Mouse (Mus musculus): ENCODE data around the gene Lfng. TPM values are rescaled to one million over a fixed set of nuclear protein-coding genes. Genes with fewer than 3 reads are reported as not detected.
A peak's percentile ranks its signal among the peaks of the same experiment; 100 is the strongest.

The Lfng gene
- polyA plus RNA-seq, 1 experiment from 2014 or later: 7.4 TPM

DNA sequence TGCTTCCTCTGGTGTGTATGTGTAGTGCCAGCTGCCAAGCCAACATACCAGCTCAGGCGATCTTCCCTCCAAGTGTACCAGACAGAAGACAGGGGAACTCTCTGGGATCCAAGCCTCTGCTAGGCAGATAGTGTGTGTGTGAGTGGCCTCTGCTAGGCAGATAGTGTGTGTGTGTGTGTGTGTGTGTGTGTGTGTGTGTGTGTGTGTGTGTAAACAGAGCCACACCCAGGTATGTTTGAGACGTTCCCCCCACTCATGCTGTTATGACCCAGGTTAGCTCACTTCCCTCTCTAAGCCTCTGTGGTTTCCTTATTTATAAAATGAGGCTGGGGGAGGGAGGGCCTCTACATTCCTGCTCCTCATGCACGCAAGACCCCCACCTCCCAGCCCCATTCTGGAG lies 10.7 kb upstream of the Lfng start:
- H3K4me1 ChIP-seq: peaks cover 59% of the 10 kb centered on the region
- no peaks in the 10 kb centered on the region for H3K9me3 ChIP-seq (replicated peaks)
- no peaks in the 10 kb centered on the region for H3K36me3 ChIP-seq
- peak overlapping the region; percentile 89 for H3K27ac ChIP-seq
- 17% methylated on average over 3 of the region's 3 CpGs for whole genome bisulfite sequencing (ENCODE audit: insufficient replicate concordance)
- peak overlapping the region; percentile 61 for H3K9ac ChIP-seq
- peak overlapping the region; percentile 62 for H3K4me2 ChIP-seq
- peaks cover 22% of the 10 kb centered on the region for H3K27me3 ChIP-seq (replicated peaks)
- peak; percentile 75 for ATAC-seq
- peak overlapping the region; percentile 23 for H3K4me3 ChIP-seq

GRCm38 (mm10) chr5:140596927-140597588 lies 10.1 kb upstream of the Lfng start:
- Histone ChIP-seq H3K9me3 (replicated peaks) (no peaks in the 10 kb centered on the region), H3K27me3 (replicated peaks) (peaks cover 29% of the 10 kb centered on the region), H3K36me3 (no peaks in the 10 kb centered on the region), H3K4me3 (peak overlapping the region; percentile 23), H3K9ac (peak overlapping the region; percentile 61), H3K4me2 (peak overlapping the region; percentile 62), H3K4me1 (peaks cover 59% of the 10 kb centered on the region), H3K27ac (peak overlapping the region; percentile 89)
- WGBS (ENCODE audit: insufficient replicate concordance): 15% methylated on average over 18 of the region's 18 CpGs
- ATAC-seq: peak; percentile 87

GRCm38 (mm10) chr5:140597787-140598186 lies 9.3 kb upstream of the Lfng start:
- H3K4me2 ChIP-seq: peak overlapping the region; percentile 62
- H3K9me3 ChIP-seq (replicated peaks): no peaks in the 10 kb centered on the region
- no peak overlapping the region for H3K4me3 ChIP-seq
- 48% methylated on average over 4 of the region's 4 CpGs for WGBS (ENCODE audit: insufficient replicate concordance)
- H3K9ac ChIP-seq: peak overlapping the region; percentile 61; the same call in 1 of the 2 replicates
- H3K4me1 ChIP-seq: peaks cover 59% of the 10 kb centered on the region
- ATAC-seq: no peak
- H3K27me3 ChIP-seq (replicated peaks): peaks cover 36% of the 10 kb centered on the region
- H3K27ac ChIP-seq: peak overlapping the region; percentile 89
- no peaks in the 10 kb centered on the region for H3K36me3 ChIP-seq

DNA sequence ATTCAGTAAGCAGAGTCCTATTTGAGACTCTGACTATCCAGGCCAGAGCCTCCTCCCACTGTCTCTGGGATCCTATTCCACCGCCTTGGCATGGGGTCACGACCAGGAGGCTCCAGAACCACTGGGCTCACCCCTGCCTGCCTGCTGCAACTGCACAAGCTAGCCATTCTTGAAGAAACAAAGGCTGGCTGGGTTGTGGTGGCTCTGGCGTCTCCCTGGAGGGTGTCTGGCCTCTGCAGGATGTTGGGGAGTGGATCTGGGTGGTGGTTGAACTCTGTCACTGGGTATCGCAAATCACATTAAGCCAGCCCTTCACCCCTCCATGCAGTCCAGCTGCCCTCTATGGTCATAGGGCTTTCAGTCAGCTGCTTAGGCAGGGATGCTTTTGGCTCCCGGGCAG lies 7.2 kb upstream of the Lfng start:
- H3K36me3 ChIP-seq: no peaks in the 10 kb centered on the region
- no peak overlapping the region for H3K4me2 ChIP-seq
- H3K4me1 ChIP-seq: peaks cover 39% of the 10 kb centered on the region
- H3K9ac ChIP-seq: no peak overlapping the region
- H3K4me3 ChIP-seq: no peak overlapping the region
- H3K9me3 ChIP-seq (replicated peaks): no peaks in the 10 kb centered on the region
- 68% methylated on average over 5 of the region's 5 CpGs for WGBS (ENCODE audit: insufficient replicate concordance)
- ATAC-seq: no peak
- H3K27me3 ChIP-seq (replicated peaks): peaks cover 56% of the 10 kb centered on the region
- no peak overlapping the region for H3K27ac ChIP-seq

GRCm38 (mm10) chr5:140601712-140602111 lies 5.4 kb upstream of the Lfng start:
- H3K9ac ChIP-seq: no peak overlapping the region
- no peak for ATAC-seq
- H3K4me1 ChIP-seq: peaks cover 37% of the 10 kb centered on the region
- 65% methylated on average over 12 of the region's 12 CpGs for WGBS (ENCODE audit: insufficient replicate concordance)
- peaks cover 74% of the 10 kb centered on the region for H3K27me3 ChIP-seq (replicated peaks)
- no peaks in the 10 kb centered on the region for H3K36me3 ChIP-seq
- no peak overlapping the region for H3K27ac ChIP-seq
- H3K4me3 ChIP-seq: no peak overlapping the region
- H3K4me2 ChIP-seq: no peak overlapping the region
- no peaks in the 10 kb centered on the region for H3K9me3 ChIP-seq (replicated peaks)

GRCm38 (mm10) chr5:140602540-140602939 lies 4.6 kb upstream of the Lfng start:
- peaks cover 37% of the 10 kb centered on the region for H3K4me1 ChIP-seq
- H3K9me3 ChIP-seq (replicated peaks): no peaks in the 10 kb centered on the region
- no peak overlapping the region for H3K27ac ChIP-seq
- no peaks in the 10 kb centered on the region for H3K36me3 ChIP-seq
- no peak overlapping the region for H3K4me3 ChIP-seq
- 46% methylated on average over 2 of the region's 2 CpGs for WGBS (ENCODE audit: insufficient replicate concordance)
- no peak for ATAC-seq
- peaks cover 82% of the 10 kb centered on the region for H3K27me3 ChIP-seq (replicated peaks)
- no peak overlapping the region for H3K9ac ChIP-seq
- no peak overlapping the region for H3K4me2 ChIP-seq

GRCm38 (mm10) chr5:140604386-140604785 lies 2.7 kb upstream of the Lfng start:
- Histone ChIP-seq H3K4me2 (no peak overlapping the region), H3K9ac (no peak overlapping the region), H3K9me3 (replicated peaks) (no peaks in the 10 kb centered on the region), H3K27me3 (replicated peaks) (peaks cover 94% of the 10 kb centered on the region), H3K36me3 (no peaks in the 10 kb centered on the region), H3K27ac (no peak overlapping the region), H3K4me1 (peaks cover 43% of the 10 kb centered on the region), H3K4me3 (no peak overlapping the region)
- WGBS (ENCODE audit: insufficient replicate concordance): 22% methylated on average over 8 of the region's 8 CpGs
- ATAC-seq: no peak

DNA sequence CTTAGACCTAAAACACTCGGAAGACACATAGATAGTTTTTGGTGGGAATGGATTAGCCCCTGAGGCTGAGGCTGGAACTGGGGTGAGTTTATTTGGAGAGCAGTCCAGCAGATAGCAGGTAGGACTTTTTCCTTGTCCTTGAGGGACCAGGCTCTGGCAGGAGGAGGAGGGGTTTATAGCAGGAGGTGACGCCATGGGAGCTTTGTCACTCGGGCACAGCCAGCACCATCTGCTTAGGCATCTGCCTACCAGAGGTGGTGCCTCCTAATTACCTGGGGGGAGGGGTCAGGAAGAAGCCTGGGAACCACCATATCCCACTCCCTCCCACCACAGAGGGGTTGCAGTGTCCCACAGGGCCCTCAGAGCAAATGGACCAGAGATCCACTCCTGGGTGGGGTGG lies 1.9 kb upstream of the Lfng start:
- Histone ChIP-seq H3K36me3 (no peaks in the 10 kb centered on the region), H3K9me3 (replicated peaks) (no peaks in the 10 kb centered on the region), H3K4me3 (no peak overlapping the region), H3K4me2 (no peak overlapping the region), H3K4me1 (peaks cover 51% of the 10 kb centered on the region), H3K27ac (no peak overlapping the region), H3K9ac (no peak overlapping the region), H3K27me3 (replicated peaks) (peaks cover 97% of the 10 kb centered on the region)
- ATAC-seq: no peak
- WGBS (ENCODE audit: insufficient replicate concordance): 24% methylated on average over 3 of the region's 3 CpGs

DNA sequence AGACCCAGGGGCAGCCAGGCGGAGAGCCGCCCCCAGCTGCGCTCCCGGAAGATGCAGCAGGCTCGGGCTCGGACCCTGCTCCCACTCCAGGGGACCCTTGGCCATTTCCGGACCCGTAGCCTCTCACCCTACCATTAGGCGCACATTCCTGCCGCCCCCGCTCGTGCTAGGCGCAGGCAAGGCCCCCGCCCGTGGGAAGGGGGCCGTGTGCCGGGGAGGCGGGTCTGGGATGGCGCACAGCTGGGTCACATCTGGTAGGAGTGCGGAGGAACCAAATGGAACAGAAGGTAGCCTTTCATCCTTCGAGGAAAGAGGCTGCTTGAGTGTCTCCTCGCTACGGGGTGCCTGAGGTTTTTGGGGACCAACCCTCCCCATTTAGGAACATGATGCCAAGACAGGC lies 734 bp upstream of the Lfng start:
- 3% methylated on average over 23 of the region's 23 CpGs for WGBS (ENCODE audit: insufficient replicate concordance)
- Histone ChIP-seq H3K4me1 (peaks cover 63% of the 10 kb centered on the region), H3K27me3 (replicated peaks) (peaks cover 98% of the 10 kb centered on the region), H3K9ac (peak overlapping the region; percentile 9), H3K9me3 (replicated peaks) (no peaks in the 10 kb centered on the region), H3K27ac (no peak overlapping the region), H3K4me3 (peak overlapping the region; percentile 67), H3K4me2 (peak overlapping the region; percentile 92), H3K36me3 (peaks cover 1% of the 10 kb centered on the region; the same call in 1 of the 2 replicates)
- ATAC-seq: no peak

DNA sequence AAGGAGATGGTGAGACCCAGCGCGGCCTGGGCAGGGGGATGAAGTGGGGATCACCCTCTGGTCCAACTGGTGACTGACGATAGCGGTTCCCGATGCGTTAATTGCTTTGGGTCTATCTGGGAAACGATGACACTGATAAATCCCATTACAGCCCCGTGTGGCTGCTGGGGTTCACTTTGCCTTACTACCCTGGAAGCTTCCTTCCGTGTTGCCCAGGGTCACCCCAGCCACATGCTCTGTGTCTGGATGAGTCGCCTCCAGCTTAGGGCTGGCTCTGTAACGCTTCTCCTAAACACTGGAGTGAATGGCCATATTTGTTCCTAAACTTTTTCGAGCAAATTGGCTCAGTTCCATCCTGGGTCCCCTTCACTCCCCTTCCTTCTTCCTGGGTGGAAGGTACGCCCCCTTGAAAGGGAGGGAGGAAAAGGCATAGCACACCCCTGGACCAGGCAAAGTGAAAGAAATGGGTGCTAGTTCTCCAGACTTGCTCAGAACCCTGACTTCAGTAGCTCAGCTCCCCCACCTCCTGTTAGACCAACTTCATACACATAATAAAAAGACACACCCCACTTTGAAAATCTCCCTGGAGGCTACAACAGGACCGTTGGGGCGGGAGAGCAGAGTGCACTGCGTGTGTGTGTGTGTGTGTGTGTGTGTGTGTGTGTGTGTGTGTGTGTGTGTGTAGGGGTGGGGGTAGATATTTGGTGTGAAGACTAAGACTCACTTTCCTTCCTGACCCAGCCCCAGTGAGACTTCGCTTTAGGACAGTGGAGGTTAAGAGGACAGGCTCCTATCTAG lies 915 bp downstream of the Lfng start:
- ATAC-seq: peak; percentile 7; the same call in 1 of the 2 replicates

DNA sequence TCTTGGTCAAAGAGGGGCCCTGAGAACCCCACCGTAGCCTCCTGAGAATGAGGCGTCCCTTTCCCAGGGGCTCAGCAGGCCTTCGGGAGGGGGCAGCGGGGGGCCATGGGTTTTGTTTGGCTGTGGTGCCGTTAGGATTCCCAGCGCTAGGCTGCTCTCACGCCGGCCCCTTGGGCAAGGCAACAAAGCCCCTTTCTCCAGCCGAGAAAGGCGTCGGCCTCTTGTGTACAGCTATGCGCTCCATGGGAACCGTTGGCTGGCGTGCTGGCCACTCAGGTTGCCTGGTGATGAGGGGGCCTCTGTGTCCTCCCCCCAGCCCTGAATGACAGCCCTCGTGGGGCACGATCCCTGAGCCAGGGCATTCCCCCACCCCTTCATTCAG lies 1.5 kb downstream of the Lfng start:
- peaks cover 94% of the 10 kb centered on the region for H3K27me3 ChIP-seq (replicated peaks)
- peaks cover 85% of the 10 kb centered on the region for H3K4me1 ChIP-seq
- peak overlapping the region; percentile 74 for H3K27ac ChIP-seq
- H3K9me3 ChIP-seq (replicated peaks): no peaks in the 10 kb centered on the region
- ATAC-seq: no peak
- H3K36me3 ChIP-seq: peaks cover 24% of the 10 kb centered on the region
- H3K9ac ChIP-seq: peak overlapping the region; percentile 79
- H3K4me3 ChIP-seq: peak overlapping the region; percentile 67
- 6% methylated on average over 16 of the region's 16 CpGs for WGBS (ENCODE audit: insufficient replicate concordance)
- H3K4me2 ChIP-seq: peak overlapping the region; percentile 92

More for the DNA sequence above, 915 bp downstream of the Lfng start:
- Histone ChIP-seq H3K9me3 (replicated peaks) (no peaks in the 10 kb centered on the region), H3K4me1 (peaks cover 79% of the 10 kb centered on the region), H3K27ac (peak overlapping the region; percentile 74), H3K4me3 (peak overlapping the region; percentile 67), H3K9ac (peak overlapping the region; percentile 79), H3K27me3 (replicated peaks) (peaks cover 97% of the 10 kb centered on the region), H3K36me3 (peaks cover 18% of the 10 kb centered on the region), H3K4me2 (peak overlapping the region; percentile 92)
- WGBS (ENCODE audit: insufficient replicate concordance): 1% methylated on average over 17 of the region's 17 CpGs
